Mouse (Mus musculus) megakaryocyte, embryonic 14.5 days (primary cell): ENCODE results near the gene Klc4.

ENCODE experiments used
- FLI1 ChIP-seq: IDR thresholded peaks from 2 replicates; pipeline ENCODE4 v1.6.1; 2012; ENCODE audit warnings: low read length, inconsistent platforms, mixed read lengths
- GATA1 ChIP-seq: IDR thresholded peaks from 3 replicates; pipeline ENCODE4 v1.6.1; 2012; ENCODE audit warnings: mixed read lengths, low read length, inconsistent platforms, borderline replicate concordance

DNA sequence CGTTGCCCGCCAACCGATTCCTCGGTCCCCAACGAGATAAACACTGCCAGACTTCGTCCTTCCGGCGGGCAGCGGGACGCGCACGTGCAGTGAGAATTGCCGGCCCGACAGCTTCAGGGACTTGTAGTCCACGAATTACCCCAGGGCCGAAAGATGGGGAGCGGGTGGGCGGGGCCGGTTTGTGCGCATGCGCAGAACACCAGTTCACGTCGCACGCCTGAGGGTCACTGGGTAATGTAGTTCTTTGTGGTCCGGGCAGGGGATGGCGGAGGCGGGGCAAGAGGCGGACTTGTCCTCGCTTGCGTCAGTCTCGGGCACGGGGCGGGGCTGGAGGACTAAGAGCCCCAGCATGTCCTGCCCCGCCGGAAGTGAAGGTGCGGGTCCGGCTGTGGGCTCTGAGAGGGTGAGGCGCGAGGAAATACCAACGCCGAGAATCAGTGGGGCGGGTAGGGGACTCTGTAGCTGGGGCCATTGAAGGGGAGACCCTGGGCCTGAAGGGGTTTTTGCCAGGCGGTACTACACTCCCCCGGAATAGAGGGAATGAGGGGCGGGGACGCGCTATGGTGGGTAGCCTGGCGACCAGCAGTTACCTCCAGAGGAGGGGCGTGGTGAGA, 35.0 kb upstream of the Klc4 start, which contains the start of gene Klhdc3:
- no peak for TF ChIP-seq GATA1
- no peak for TF ChIP-seq FLI1
